Mouse (Mus musculus) kidney, adult 18-20 months (tissue): ENCODE results near the gene Tspo.

ENCODE experiments used
- DNase-seq: peaks from one replicate; pipeline ENCODE4 v3.0.0; 2021

Gene Tspo

DNA sequence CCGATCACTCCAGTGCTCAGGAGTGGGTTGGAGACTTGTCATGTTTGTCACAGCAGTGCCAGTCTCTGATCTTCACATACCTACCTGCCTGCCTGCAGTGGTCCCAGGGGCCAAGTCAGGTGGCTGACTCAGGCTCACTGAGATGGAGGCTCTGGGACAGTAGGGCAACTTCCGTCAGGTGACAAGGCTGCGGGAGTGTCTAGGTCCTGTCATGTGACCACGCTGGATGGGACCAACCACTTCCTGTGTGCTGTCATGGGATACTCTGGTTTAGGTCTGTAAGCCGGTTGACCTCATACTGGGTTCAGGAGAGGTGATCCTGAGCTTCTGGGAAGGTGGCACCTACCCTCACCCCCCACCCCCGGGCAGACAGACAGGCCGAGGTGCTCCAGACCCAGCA, 17.4 kb upstream of the Tspo start:
- DNase-seq: no peak

DNA sequence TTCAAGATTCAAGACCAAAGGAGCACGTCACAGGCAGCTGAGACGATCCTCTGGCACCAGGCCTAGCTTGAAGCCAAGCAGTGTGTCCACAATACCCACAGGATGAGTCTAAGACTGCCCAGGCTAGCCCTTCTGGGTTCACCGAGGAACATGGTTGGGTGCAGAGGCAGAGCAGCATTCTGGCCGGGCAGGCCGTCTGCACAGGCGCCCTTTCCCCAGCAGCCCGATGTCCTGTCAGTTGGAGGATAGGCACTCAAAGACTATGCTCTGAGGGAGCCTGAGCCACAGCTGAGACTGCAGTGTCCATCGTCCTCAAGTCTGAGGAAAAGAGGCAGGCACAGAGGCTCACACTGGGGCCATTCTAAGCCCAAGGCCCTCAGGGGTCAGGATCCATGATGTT, 16.2 kb upstream of the Tspo start:
- no peak for DNase-seq

DNA sequence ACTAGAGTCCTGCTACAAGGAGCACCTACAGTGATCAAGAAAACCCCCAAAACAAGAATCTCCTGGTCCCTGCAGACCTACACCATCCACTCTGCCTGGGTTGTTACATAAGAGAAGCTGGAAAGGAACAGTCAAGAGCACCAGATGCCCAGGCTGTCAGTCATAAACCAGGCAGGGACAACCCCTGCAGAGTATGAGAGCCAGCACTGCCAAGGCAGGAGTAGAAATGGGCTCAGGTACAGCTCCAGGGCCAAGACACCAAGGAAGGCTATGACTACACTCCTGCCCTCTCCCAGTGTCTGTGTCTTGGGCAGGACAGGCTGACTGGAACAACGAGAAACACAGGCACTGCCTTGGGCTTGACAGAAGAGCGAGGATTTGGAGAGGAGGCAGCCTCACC, 13.3 kb upstream of the Tspo start:
- no peak for DNase-seq

DNA sequence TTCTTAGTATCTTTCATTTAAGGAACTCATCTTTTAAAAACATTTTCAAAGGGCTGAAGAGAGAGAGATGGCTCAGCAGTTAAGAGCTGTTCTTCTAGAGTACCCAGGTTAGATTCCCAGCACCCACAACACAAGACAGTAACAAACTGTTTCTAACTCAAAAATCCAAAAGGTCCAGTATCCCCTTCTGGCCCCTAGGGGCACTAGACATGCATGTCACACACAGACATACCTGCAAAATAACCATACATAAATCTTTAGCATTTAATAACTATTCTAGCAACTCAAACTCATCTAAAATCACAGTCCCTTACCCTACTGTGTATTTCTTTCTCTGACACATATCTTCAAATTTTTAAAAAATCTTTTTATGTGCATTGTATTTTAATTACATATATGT, 9.6 kb upstream of the Tspo start:
- no peak for DNase-seq

DNA sequence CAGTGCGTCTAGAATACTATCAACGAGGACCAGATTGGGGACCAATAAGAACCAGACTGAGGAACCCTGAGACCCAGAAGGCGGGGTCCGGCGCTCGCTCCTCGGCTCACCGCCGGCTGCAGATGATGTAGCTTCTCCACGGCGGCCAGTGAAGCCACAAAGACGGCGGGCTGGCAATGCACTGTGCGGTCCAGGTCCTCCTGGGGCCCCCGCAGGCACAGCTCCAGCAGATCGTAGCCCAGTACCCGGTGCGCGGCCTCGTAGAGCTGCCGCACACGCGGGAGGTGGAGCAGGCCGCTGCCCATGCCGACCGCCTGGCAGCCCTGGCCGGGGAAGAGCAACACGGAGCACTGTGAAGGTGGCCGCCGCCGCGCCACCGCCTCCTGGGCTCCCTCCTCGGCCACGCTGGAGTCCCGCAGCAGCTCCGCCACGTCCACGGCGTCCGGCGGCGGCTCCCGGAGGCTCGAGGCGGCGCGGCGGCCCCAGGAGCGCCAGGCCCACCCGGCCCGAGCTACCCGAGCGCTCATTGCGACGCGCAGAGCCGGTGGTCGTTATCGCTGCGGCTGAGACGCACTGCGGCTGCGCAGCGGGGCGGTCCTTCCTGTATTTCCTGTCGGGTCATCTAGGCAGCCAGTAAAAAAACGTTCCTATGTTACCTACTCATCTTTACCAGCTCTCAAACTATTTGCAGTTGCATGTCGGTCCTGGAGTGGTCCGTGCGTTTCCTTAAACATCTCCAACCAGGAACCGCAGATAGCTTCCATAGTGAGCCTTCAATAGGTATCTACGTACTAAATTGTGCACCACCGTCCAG, 8.0 kb upstream of the Tspo start:
- DNase-seq: peak; percentile 88

DNA sequence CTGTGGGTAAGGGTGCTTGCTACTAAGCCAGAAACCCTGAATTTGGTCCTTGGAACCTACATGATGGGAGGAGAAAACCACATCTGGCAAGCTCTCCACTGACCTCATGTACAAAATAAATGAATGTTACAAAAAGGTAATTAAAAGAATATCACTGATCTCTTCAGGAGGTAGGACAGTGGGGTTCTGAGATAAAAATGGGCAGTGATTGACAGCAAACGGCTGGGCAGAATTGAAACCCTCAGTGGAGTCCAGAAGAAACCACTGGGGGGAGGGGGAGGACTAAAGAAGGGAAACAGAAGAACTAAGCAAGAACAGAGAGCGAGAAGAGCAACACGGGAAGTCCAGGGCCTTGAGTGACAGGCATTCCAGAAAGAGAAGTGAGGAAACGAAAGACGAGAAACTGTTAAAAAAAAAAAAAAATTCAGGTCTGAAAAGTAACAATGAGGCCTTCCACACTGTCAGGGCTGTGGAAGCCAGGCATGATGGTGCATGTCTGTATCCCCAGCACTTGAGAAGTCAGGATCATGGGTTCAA, 2.4 kb upstream of the Tspo start:
- no peak for DNase-seq

DNA sequence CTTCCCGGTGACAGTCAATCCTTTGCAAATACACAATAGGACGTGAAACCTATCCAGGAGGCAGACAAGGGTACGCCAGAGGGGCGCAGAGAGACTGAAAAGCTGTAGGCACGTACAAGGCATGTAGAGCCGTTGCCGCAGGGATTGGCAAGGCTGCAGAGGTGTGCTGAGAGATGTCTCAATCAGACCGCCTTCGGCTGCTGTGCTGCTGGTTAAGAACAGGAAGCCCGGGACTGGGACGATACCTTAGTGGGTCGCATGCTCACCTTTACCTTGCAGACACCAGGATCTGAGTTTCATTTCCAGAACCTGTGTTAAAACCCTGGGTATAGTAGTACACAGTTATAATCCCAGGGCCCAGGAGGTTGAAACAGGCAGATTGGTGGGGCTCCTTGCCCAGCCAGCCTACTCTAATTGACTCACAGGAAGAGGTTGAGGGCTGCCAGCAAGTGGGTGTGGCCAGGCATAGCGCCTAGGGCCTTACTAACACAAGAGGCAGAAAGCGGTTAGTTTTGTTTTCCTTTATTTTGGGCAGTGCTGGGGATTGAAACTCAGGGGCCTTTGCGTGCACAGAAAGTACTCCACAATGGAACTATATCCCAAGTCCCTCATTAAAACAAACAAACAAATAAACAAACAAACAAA, 644 bp upstream of the Tspo start:
- DNase-seq: peak; percentile 84

DNA sequence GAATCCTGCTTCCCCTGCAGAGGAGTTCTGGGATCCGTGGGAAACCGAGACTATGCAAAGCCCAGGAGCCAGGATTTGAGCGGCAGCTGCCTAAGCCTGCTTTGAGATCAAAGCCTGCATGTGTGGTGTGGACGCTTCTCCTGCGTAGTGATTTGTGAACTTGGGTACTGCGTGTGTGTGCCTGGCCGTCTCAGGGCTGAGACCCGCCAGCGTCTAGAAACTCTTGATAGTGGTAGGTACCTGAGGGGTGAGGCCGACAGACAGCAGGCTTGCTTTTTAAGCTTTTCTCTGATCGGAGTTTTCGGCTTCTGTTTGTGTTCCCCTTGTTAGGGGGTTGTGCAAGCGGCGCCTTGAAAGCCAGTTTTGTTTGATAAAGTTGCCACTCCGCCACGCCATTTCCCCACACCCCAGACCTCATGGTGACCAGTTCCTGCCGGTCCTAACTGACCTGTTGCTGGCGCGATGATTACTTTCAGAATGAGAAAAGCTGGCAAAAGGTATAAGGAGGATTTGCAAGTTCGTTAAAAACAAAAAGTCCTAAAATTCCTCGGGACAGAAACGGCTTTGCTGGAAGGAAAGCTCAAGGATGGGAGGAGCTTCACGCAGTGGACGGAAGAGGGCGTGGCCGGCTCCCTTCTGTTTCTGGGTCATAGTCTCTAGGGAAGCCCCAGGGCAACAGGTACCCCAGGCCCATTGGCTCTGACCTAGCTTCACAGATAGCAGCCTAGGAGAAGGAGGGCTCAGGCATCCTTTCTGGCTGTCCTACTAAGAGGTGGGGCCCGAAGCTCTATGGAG, 662 bp downstream of the Tspo start:
- peak; percentile 76 for DNase-seq

DNA sequence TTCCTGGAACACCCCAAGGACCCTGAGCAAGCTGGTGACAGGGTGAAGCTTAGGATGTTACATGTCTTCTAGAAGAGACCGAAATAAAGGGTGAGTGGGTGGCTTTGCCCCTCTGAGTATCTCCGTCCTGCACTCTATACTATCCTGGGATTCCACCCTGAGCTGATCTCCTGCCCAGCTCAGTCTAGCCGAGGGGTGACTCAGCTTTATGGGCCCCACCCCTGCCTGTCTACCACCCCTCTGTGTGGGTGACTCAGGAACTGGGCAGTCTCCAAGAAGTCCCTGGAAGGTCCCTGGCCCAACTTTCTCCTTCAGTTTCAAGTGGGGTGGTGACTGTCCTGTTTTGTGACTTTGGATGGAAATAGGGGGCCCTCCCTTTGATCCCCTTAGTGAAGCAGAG, 2.0 kb downstream of the Tspo start:
- DNase-seq: no peak

DNA sequence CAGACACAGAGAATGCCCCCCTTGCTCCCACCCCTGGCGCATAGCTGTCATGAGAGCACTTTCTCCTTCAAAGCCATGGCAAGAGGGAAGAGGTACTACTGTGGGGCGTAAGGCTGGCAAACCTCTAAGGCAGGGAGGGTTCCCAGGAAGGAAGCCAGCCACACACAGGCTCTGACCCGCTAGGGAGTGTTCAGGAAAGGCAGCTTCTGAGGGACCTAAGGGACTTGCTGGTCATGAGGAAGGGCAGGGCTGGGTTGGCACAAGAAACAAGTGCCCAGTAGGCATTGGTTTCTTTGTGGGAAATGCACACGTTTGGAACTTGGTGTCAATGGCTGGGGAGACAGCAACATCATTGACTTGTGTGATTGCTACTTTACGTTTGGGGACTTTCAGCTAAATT, 2.6 kb downstream of the Tspo start:
- DNase-seq: no peak

DNA sequence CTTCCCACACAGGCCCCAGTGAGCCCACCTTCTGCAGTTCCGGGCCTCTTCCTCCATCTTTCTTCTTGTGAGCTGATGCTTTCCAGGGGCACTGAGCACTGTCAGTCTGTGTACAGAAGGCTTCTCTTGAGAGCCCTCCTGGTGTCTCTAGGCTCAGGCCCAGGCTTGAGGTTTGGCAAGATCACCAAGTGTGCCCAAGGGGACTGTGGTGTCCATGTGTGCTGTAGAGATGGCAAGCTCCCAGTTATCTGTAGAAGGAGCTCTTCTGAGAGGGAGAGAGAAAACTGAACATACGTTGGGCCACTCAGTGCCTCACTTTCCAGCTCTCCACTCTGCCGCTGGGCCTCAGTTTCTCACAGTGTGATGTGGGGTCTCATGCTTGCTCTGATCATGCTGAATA, 4.3 kb downstream of the Tspo start:
- DNase-seq: no peak

DNA sequence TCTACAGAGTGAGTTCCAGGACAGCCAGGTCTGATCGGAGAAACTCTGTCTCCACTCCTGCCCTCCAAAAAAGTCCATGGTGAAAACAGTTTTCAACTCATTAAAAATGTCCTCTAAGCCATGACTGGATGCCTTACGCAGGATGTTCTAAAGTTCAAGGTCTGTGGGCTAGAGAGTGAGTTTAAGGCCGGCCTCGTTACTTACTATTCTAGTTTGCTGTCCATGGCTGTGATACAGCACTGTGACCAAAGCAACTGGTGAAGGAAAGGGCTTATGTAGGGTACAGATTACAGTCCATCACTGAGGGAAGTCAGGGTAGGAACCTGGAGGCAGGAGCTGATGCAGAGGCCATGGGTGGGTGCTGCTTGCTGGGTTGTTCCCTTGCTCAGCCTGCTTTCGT, 5.2 kb downstream of the Tspo start:
- DNase-seq: no peak

DNA sequence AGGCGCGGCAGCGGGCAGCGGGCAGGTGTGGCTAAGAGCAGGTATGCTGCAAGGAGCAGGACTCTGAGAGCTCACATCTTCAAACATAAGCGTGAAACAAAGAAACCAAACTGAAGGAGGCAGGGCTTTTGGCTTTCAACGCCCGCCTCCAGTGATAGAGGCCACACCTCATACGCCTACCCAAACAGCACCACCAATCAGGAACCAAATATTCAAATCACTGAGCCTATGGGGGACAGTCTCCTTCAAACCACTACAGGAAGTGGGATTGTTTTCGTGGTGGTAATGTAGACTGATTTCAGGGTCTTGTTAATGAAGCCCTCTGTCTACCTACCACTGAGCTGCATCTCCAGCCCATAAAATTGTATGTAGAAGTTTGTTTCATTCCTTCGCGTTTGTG, 6.3 kb downstream of the Tspo start:
- DNase-seq: no peak

DNA sequence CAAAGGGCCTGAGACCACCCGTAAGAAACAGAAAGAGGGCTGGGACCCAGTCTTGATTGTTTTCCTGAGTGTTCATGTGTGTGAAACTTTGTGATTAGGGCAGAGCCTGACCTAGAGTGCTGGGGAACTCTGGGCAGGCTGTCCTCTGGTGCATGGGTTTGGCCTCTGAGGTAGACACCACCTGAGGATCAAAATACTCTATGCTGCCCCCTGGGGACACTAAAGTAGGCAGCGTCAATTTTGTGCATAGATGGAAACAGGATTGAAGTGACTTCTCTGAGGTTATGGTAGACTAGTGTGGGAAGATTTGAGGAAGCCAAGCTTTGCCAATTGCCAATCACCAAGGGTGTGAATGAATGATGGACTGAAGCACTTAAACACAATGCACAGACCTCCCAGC, 7.2 kb downstream of the Tspo start:
- DNase-seq: no peak

DNA sequence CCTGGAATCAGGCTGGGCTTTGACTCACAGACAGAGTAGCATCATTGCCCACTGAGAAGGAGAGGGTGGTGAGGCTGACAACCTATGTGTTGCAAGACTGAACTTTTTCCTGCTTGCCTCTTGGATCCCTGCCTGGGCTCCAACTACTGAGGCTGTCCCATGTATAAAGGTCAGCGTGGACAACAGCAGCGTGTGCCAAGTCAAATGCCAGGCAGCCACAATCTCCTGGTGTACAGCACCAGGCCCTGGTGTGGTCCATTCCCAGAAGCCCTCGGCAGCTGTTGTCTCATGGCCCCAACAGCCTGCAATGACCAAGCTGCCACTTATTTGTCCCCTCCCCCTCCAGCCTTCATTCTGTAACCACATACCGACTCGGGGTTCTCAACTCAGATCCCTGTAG, 8.2 kb downstream of the Tspo start:
- peak; percentile 73 for DNase-seq

DNA sequence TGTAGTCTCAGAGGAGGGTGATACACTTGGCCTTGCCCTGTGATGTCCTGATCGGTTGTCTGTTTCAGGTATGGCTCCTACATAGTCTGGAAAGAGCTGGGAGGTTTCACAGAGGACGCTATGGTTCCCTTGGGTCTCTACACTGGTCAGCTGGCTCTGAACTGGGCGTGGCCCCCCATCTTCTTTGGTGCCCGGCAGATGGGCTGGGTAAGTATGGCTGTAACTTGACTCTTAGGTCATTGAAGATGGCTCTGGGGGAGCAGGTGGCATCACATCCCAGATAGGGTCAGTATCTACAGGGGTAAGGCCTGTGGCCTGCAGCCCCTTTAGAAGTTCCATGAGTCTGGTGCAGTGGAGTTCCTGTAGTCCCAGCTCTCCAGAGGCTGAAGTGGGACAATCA, 8.7 kb downstream of the Tspo start:
- no peak for DNase-seq

DNA sequence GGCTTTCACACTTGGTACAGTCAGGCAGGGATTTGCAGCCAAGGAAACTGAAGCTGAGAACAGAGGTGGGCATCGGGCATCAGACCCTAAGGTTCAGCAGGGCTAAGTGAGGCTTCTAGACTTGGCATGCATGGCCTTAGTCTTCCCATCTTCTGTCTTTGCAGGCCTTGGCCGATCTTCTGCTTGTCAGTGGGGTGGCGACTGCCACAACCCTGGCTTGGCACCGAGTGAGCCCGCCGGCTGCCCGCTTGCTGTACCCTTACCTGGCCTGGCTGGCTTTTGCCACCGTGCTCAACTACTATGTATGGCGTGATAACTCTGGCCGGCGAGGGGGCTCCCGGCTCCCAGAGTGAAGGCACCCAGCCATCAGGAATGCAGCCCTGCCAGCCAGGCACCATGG, 10.2 kb downstream of the Tspo start:
- DNase-seq: no peak

DNA sequence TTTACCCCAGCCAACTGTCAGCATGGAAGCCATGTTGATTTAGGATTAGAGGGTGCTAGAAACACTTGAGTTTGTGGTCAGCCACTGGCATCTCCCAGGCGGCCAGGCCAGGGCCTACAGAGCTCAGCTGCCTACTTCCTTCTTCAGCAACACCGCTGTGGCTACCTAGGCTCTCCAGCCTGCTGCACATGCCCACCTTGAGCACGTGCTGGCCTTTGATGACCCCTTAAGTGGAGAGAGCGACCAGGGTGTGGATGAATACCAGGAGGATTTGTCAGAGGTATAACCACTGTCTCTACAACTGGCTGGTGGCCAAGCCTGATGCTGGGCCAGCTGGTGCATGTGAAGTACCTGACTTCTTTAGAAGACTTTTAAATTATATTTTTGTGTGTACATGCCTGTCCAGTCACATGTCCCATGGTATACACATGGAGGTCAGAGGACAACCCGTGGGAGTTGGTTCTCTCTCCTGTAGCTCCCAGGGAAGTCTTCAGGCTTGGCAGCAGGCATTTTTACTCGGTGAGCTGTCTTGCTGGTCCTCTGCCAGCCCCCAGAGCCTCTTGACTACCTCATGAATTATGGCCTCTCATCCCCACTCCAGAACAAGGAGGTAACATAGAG, 11.4 kb downstream of the Tspo start:
- no peak for DNase-seq

DNA sequence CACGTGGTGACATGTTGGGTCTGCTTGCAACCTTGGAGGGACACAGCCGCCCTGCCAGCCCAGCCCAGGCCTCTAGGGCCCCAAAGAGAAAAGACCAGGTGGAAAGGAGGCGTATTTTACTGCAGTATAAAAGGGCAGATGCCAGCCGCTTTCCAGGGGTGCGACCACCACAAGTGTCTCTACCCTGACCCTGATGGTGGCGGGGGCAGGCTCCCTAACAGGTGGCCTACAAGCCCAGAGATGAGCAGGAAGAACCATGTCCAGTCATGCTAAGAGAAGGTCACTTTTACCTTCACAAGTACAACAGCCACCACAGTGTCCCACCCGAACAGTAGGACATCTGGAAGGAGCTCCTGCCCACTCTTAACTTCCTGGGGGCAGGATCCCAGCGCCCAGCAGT, 12.2 kb downstream of the Tspo start:
- DNase-seq: no peak

DNA sequence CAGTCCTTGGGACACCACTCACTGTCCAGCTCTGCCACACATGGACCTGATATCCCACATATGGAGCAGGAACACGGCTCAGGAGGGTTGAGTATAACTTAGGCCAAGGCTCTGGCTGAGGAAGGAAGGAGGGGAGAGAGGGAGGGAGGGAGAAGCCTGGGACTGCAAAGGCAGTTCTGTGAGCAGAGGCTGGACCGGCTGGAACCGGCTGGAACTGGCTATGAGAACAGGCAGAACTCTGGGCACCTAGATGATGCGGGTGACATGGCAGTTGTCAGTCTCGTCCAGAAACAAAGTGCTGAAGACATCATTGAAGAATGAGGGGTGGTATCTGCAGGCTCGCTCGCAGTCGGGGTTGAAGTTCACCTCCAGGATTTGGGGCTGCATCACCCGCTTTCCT, 13.3 kb downstream of the Tspo start:
- no peak for DNase-seq

DNA sequence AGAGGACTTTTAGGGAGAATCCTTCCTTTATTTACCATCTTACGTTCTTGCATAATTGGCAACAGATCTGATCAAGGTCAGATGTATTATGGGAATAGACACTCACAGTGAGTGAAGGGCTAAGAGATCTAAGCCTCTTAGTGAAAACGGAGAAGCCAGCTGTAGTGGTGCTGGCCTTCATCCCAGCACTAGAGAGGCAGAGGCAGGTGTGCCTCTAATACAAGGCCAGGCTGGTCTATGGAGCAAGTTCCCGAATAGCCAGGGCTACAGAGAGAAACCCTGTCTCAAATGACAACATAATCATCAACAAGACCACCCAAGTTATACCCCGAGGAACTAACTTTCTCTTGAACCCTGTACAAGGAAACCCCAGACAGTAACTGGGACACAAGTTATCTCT, 19.5 kb downstream of the Tspo start:
- DNase-seq: no peak

DNA sequence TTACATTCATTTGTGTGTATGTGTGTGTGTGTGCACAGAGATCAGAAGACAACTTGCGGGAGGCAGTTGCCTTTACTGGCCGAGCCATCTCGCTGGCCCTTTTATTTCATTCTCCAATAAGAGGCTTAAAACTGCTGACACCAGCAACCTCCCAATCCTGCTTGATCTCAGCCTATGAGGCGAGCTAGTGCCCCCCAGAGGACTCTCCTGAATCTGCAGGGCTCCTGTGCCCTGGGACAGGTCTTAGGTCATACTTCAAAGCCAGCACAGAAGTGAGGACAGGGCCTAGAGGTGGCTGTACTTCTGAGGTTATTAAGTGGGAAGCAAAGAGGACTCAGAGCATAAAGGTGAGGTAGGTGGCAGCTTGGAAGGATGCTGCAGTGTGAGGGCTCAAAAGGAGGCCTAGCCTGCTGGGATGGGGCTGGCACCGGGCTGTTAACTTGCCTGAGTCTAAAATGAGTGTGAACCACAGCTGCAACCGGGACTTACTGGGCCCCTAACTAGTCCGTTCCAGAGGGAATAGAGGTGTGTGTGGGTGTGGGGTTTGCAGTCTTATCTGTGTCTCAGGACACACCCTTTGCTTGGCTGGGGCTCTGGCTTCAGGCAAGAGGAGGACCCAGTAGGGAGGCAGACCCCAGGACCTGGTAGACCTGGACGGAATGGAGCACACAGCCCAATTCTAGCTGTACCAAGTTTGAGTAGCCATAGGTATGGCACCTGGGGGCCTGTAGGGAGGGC, 20.2 kb downstream of the Tspo start:
- DNase-seq: peak; percentile 73
